Comparison of ENCODE assay signal across 11 mouse cellular contexts in the genomic region with DNA sequence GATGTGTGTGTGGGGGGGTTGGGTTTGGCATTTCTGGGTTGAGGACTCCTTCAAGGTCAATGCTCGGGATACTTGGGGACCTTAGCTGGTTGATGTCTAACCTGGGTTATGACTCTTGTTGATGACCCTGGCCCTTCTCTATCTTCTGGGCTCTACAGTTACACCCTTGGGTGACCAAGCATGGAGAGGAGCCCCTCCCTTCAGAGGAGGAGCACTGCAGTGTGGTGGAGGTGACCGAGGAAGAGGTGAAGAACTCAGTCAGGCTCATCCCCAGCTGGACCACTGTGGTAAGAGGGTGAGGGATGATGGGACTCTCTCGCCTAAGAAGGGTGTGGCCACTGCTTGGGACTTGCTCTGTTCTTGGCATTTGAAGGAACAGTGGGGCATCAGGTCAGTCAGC.
"Had no signal": no experiment of that assay in that cellular context is flagged by ENCODE, and none has a peak within 500 bp of the region (broad histone marks: within the 10 kb centered on the region; RNA-seq: fewer than 3 reads in every experiment).

No protein-coding gene starts in this region.

- H3K4me1 ChIP-seq: limb, embryonic 10.5 days; liver, embryonic 15.5 days; midbrain, embryonic 15.5 days had no signal

- H3K9me3 ChIP-seq: limb, embryonic 10.5 days; liver, embryonic 15.5 days; midbrain, embryonic 15.5 days; neural tube, embryonic 13.5 days had no signal

- H3K27ac ChIP-seq: left cerebral cortex, adult 2 months; limb, embryonic 10.5 days; liver, embryonic 15.5 days; midbrain, embryonic 15.5 days had no signal

- DNase-seq: lung, adult 2 months; lung, postnatal 36 days; right cerebral cortex, postnatal 4 days; spleen, adult 18-20 months; thymus, adult 18-20 months; thymus, postnatal 14 days had no signal

- H3K36me3 ChIP-seq: limb, embryonic 10.5 days; liver, embryonic 15.5 days had no signal

- H3K27me3 ChIP-seq: liver, embryonic 15.5 days; midbrain, embryonic 15.5 days; neural tube, embryonic 13.5 days had no signal

- H3K4me3 ChIP-seq: left cerebral cortex, adult 2 months; limb, embryonic 10.5 days; liver, embryonic 15.5 days; midbrain, embryonic 15.5 days; neural tube, embryonic 13.5 days had no signal
